Mouse (Mus musculus): ENCODE measurements at regions not wholly inside any gene's neighbourhood (a gene's known extent, or its start where the extent isn't known, plus 50 kb on each side); places are given as distances from the start of the nearest gene placed in this dataset.
A peak's percentile ranks its signal among the peaks of the same experiment; 100 is the strongest.

- TF ChIP-seq CTCF (IDR thresholded peaks at IDR 0.05), result no peak
- Histone ChIP-seq H3K4me3 (no peak overlapping the region), H3K27ac (peak overlapping the region; percentile 57; the same call in 1 of the 2 replicates)
- no peak for DNase-seq (ENCODE audit: extremely low spot score in 1 of 2, low spot score in 2 of 2)
- intact Hi-C loops (cut with DNase I), result no loop called here
Observed at GRCm38 (mm10) chr12:29129331-29129730, 377.7 kb downstream of the Eipr1 start.

- DNase-seq (ENCODE audit: extremely low spot score in 1 of 2, low spot score in 2 of 2), result no peak
- no peak for TF ChIP-seq CTCF (IDR thresholded peaks at IDR 0.05)
- intact Hi-C loops (cut with DNase I), result no loop called here
- H3K4me3 ChIP-seq, result no peak overlapping the region
- no peak overlapping the region for H3K27ac ChIP-seq
Observed at GRCm38 (mm10) chr12:29134326-29134725, 382.7 kb downstream of the Eipr1 start.

DNA sequence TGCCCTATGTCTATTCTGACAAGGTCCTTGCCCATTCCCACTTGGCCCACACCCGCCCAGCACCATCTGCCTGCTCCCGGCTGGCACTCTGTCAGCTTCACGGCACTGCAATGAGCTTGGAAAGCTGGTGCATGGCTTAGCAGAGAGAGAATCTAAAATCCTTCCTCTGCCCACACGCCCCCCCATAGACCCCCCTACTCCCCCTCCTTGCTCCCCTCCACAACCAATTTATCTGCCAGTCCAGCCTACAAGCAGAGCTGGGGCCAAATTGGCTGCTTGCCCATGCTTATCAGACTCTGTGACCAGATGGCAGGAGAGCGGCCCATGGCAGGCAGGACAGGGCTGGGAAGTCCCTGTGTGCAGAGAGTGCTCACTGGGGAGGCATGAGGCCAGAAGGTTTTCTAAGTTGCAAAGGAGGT, 385.3 kb downstream of the Eipr1 start:
- peak; percentile 47 to 57 for DNase-seq (ENCODE audit: extremely low spot score in 1 of 2, low spot score in 2 of 2)
- Histone ChIP-seq H3K27ac (peak overlapping the region; percentile 56), H3K4me3 (no peak overlapping the region)
- no peak for TF ChIP-seq CTCF (IDR thresholded peaks at IDR 0.05)
- intact Hi-C loops (cut with DNase I), result no loop called here

DNA sequence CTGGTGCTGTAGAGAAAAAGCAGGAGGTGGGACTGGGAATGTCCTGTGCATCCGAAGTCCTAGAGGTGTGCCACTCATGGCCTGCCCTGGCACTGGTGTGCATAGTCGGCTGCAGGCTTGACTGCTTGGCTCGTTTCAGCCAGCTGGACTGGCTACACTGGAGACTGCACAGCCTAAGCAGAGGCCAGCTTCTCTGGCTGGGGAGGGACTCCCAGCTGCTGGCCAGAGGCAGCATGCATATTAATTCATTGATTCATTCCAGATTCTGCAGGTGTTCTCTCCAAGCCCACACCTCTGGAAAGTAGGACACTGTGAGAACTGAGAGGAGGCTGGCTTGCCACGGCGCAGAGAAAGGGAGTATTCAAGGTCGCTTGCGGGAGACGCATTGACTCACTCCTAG, 385.9 kb downstream of the Eipr1 start:
- H3K27ac ChIP-seq, result peak overlapping the region; percentile 56
- intact Hi-C loops (cut with DNase I), result no loop called here
- no peak for DNase-seq (ENCODE audit: extremely low spot score in 1 of 2, low spot score in 2 of 2)
- H3K4me3 ChIP-seq, result no peak overlapping the region
- no peak for TF ChIP-seq CTCF (IDR thresholded peaks at IDR 0.05)

DNA sequence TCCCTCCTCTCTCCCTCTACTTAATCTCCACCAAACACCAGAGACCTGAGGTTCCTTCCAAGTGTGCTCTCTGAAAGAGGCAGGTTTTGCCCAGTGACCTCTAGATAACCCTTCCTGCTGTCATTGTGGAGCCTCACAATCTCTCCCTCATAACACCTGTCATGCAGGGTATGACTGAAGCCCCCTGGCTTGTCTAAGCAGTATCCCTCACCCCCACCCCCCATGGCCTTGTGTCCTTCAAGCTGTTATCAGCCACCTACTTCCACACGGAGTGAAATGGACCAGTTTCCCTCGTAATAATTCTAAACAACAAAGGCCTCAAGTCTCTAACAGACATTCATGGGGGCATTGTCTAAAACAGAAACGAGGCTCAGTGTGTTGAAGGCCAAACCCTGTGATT, 387.6 kb upstream of the Myt1l start:
- Histone ChIP-seq H3K4me3 (no peak overlapping the region), H3K27ac (peak overlapping the region; percentile 84)
- no peak for TF ChIP-seq CTCF (IDR thresholded peaks at IDR 0.05)
- intact Hi-C loops (cut with DNase I), result loop anchor here (2.0 to 10.0 kb wide), 6 partner anchors 152 to 734 kb away; no protein-coding TSS in a partner anchor
- no peak for DNase-seq (ENCODE audit: extremely low spot score in 1 of 2, low spot score in 2 of 2)

DNA sequence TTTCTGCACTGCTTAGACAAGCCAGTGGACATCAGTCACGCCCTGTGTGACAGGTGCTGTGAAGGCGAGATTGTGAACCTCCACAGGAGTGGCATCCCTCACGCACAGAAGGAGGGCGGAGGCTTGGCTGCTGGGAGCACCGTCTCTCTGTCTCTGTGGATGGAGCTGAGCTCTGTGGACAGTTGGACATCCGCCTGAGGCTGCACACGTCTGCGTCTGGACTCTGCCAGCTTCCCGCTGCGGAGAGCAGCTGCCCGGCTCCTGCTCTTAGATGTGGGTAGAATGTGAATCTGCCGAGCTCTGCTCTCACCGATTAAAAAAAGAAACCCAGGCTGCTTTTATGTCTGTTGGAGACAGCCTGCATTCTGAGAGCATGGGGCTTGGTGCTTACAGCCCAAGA, 387.1 kb upstream of the Myt1l start:
- H3K27ac ChIP-seq, result peak overlapping the region; percentile 84
- no peak for TF ChIP-seq CTCF (IDR thresholded peaks at IDR 0.05)
- intact Hi-C loops (cut with DNase I), result loop anchor here (2.0 to 10.0 kb wide), 6 partner anchors 151 to 734 kb away; no protein-coding TSS in a partner anchor
- peak overlapping the region; percentile 20; the same call in 1 of the 2 replicates for H3K4me3 ChIP-seq
- DNase-seq (ENCODE audit: extremely low spot score in 1 of 2, low spot score in 2 of 2), result peak; percentile 68 to 71

DNA sequence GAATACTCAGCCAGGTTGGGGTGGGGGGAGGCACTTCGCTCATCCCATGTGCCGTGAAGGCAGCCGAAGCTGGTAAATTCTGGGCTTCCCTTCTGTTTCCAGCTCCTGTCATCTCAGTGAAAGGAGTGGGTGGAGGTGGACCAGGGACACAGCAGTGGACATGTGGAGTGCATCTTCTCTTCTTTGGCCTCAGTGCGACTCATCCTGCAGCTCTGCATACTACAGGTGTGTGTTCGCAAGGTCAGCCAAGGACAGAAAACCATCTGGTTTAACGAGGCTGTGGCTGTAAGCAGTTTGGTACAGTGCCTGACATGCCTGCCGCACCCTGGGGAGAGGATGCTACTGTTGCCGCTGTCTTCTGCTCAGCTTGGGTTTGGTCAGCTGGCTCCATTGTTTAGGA, 386.3 kb upstream of the Myt1l start:
- DNase-seq (ENCODE audit: extremely low spot score in 1 of 2, low spot score in 2 of 2), result peak in 1 of 2 experiments; percentile 47
- intact Hi-C loops (cut with DNase I), result loop anchor here (2.0 to 10.0 kb wide), 8 partner anchors 150 to 733 kb away; no protein-coding TSS in a partner anchor
- no peak overlapping the region; the same call in 1 of the 2 replicates for H3K4me3 ChIP-seq
- peak overlapping the region; percentile 84 for H3K27ac ChIP-seq
- no peak; the same call in 1 of the 2 replicates for TF ChIP-seq CTCF (IDR thresholded peaks at IDR 0.05)

GRCm38 (mm10) chr12:29143297-29143696, 384.9 kb upstream of the Myt1l start:
- peak; percentile 73 to 80 for DNase-seq (ENCODE audit: extremely low spot score in 1 of 2, low spot score in 2 of 2)
- no peak for TF ChIP-seq CTCF (IDR thresholded peaks at IDR 0.05)
- H3K4me3 ChIP-seq, result no peak overlapping the region
- intact Hi-C loops (cut with DNase I), result loop anchor here (2.0 to 10.0 kb wide), 7 partner anchors 149 to 732 kb away; no protein-coding TSS in a partner anchor
- peak overlapping the region; percentile 84 for H3K27ac ChIP-seq

DNA sequence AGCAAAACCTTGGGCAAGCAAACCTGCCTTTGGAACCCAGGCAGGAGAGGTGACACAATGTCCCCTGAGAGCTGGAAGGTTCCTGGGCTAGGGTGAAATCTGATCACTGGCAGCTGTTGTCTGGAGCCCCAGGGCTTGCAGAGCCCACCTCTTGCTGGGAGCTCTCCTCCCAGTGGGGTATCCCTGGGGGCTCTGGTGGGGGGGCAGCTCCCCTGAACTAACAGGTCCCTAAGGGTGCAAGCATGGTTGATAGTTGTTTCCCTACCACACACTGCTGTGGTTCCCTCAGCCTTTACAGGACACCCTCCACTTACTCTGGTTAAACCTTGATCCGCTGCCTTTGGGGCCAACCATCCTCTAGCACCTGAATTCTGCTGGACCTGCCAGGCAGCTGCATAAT, 367.3 kb upstream of the Myt1l start:
- DNase-seq (ENCODE audit: extremely low spot score in 1 of 2, low spot score in 2 of 2), result no peak
- Histone ChIP-seq H3K4me3 (no peak overlapping the region), H3K27ac (no peak overlapping the region)
- intact Hi-C loops (cut with DNase I), result no loop called here
- TF ChIP-seq CTCF (IDR thresholded peaks at IDR 0.05), result no peak

- intact Hi-C loops (cut with DNase I), result no loop called here
- DNase-seq (ENCODE audit: extremely low spot score in 1 of 2, low spot score in 2 of 2), result no peak
- TF ChIP-seq CTCF (IDR thresholded peaks at IDR 0.05), result no peak
Observed at GRCm38 (mm10) chr12:29161546-29161945, 366.6 kb upstream of the Myt1l start.

DNA sequence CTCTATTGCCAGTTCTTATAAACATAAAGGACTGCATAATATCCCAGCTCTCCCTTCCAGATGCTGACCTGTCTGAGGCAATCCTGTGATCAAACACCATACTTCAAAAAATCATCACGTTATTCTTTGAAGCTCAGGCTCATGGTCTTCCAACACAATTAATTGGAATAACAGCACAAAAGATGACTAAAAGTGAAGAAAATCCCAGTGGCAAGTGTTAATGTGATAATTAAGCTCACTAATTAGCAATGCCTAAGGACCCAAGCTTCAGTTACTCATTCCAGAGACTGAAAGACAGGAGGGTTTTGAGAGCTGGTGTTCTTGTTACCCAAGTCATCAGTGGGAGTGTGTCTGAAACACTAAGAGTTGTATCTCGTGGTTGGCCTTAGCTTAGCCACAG, 363.5 kb upstream of the Myt1l start:
- intact Hi-C loops (cut with DNase I), result no loop called here
- TF ChIP-seq CTCF (IDR thresholded peaks at IDR 0.05), result no peak

More at GRCm38 (mm10) chr12:29161546-29161945, 366.6 kb upstream of the Myt1l start:
- Histone ChIP-seq H3K4me3 (no peak overlapping the region), H3K27ac (no peak overlapping the region)

GRCm38 (mm10) chr12:29166316-29166715, 361.9 kb upstream of the Myt1l start:
- Histone ChIP-seq H3K27ac (no peak overlapping the region), H3K4me3 (no peak overlapping the region)
- intact Hi-C loops (cut with DNase I), result no loop called here
- TF ChIP-seq CTCF (IDR thresholded peaks at IDR 0.05), result peak; percentile 28
- DNase-seq (ENCODE audit: extremely low spot score in 1 of 2, low spot score in 2 of 2), result no peak

More for the DNA sequence above, 363.5 kb upstream of the Myt1l start:
- H3K4me3 ChIP-seq, result no peak overlapping the region
- DNase-seq (ENCODE audit: extremely low spot score in 1 of 2, low spot score in 2 of 2), result no peak
- H3K27ac ChIP-seq, result no peak overlapping the region

GRCm38 (mm10) chr12:29167922-29168321, 360.3 kb upstream of the Myt1l start:
- no peak; the same call in 1 of the 2 replicates for TF ChIP-seq CTCF (IDR thresholded peaks at IDR 0.05)
- Histone ChIP-seq H3K4me3 (no peak overlapping the region), H3K27ac (no peak overlapping the region; the same call in 1 of the 2 replicates)
- no peak for DNase-seq (ENCODE audit: extremely low spot score in 1 of 2, low spot score in 2 of 2)
- intact Hi-C loops (cut with DNase I), result no loop called here
